Mouse (Mus musculus) right cerebral cortex, postnatal 14 days (tissue): ENCODE results near the gene Washc3.

Source experiments
- DNase-seq: peaks from one replicate; pipeline ENCODE4 v3.0.0; 2022

Washc3 gene

DNA sequence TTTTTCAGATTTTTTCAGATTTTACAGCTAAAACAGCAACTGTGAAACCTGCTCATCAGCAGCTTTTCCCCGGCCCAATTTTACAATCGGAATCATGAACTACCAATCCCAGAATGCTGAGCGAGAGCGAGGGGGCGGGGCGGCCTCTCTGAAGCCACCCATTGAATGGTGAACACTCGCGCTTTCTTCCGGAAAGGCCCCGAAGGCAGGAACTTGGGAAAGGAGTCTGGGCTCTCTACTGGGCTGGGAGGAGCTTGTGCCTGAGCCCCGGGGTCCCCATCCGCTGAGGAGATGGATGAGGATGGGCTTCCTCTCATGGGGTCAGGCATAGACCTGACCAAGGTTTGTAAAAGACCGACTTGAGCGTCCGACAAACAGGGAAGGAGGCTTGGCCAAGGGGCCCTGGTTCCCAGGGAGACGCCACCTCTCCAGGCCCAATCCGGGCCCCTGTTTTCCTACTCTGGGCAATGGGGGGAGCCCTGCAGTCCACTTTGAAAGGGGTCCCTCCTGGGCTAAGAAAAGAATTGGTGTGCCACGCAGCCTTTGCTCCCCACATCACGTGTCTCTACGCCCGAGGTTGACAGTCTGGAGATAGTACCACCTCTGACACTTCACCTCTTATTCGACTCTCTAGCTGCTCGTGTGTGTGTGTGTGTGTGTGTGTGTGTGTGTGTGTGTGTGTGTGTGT, at the start of gene Washc3:
Gene Washc3, plus strand, starts transcription at position 143 of the 688 bp plus-strand sequence.
- DNase-seq: peak; percentile 96

DNA sequence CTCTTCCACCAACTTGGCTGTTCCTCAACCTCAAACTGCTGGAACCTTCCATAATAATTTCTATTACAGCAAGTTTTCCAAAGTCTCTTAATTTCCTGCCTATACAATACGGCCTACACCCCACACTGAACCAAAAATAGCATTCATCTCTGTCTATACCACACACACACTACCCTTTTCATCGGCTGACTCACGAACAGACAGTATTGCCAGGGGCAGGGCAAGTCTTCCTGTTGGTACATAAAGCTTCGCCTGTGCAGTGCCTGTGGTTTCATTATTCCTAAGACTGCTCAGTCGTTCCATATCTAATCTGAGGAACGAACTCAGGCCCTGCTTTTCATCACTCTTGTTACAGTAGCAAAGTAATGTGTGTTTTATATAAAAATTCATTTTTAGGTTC, 49.2 kb upstream of the Washc3 start:
- DNase-seq: no peak

DNA sequence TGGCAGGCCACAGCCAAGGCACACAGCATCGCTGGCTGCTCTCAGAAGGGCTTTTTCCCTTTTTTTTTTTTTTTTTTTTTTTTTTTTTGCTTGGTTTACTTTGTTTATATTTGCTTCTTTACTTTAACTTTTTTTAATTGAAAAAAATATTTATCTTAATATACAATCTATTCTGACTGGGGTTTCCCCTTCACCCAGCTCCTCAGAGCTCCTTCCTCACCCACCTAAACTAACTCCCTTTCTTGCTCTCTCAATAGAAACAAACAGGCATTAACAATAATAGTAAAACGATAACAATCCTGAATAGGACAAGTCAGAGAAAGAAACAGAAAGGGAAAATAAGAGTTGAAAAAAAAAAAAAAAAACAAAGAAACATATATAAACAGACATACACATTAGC, 38.8 kb upstream of the Washc3 start:
- DNase-seq: no peak

DNA sequence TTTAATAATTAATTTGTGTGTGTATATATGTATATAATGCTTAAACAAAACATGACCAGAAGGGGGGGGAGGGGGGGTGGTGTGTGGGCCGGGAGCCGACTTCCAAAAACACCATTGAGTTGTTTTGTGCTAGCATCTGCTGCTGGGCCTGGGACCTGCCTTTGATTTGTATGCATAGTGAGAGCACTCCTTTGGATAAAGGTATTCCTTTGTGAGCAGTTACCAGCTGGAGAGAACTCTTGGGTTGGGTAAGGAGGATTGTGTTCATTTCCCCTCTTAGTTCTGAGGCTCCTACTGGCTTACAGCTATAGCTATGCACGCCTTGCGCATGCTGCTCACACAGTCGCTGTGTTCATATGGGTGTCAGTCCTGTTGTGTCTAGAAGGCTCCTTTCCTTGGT, 38.2 kb upstream of the Washc3 start:
- DNase-seq: no peak

DNA sequence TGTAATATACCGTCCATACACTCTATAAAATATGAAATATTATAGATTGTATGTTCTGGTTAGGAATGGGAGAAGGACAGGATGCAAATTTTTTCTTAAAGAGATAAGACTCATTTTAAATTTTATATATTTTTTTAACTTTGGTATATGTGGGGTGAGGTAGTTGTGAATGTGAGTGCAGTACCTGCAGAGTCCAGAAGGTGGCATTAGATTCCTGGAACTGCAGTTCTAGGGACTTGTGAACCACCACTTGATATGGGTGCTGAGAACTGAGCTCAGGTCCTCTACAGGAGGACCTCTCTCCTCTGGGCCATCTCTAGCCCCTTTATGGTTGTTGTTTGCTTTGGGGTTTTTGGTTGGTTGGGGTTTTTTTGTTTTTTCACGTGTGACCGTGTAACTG, 34.7 kb upstream of the Washc3 start:
- no peak for DNase-seq

DNA sequence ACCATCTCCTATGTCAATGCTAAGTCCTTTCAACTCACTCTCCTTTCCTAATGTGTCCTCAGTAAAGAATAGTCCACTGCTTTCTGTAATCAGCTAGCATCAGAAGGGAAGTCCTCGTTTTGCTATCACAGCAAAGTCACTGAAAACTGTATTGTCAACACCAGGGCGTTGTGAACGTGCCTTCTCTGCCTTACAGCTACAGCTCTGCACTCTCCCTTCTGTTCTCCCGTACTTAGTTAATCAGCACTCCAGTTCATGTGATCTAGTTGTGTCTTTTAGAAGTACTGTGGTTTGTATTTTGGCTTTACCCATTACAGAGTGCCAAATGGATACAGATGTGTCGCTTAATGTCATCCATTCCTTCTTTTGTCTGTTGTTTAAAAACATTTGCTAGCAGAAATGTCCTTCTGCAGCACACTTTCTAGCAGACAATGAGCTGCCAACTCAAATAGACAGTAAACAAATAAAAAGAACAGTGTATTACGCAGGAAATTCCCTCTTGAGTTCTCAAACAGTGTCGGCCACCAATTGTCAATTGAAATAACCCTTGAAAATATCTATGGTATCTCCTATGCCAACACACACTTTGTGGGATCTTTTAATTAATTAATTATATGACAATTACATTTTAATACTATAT, 33.3 kb upstream of the Washc3 start:
- DNase-seq: no peak

DNA sequence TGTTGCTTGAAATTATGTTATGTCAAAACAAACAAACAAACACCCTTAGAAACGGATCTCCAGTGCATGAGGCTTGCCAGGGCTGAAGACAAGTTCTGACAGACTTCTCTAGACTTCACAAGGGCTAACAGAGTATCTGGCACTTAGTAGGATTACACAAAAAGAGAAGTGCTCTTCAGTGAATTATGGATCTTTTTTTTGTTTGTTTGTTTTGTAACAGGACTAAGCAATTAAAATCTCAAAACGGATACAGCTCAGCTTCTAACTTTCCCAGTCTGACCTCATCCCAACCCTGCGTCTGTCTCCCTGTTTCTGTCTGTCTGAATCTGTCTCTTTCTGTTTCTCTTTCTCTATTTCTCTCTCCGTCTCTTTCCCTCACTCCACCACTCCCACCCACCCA, 352 bp upstream of the Washc3 start:
- DNase-seq: no peak

DNA sequence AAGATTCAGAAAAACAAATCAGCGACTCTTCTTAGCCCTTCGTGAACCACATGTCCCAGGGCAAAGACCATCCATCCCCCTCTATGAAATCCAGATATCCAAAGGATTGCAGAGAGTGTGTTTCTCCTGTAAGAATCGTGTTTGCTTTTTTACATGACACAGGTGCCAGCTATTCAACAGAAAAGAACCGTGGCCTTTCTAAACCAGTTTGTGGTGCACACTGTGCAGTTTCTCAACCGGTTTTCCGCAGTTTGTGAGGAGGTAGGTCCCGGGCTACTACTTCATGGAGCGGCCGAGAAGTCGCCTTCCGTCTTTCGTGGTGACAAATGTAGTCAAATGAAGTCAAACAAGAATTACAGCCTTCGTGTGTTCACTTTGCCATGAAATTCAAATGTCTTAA, 757 bp downstream of the Washc3 start:
- no peak for DNase-seq

DNA sequence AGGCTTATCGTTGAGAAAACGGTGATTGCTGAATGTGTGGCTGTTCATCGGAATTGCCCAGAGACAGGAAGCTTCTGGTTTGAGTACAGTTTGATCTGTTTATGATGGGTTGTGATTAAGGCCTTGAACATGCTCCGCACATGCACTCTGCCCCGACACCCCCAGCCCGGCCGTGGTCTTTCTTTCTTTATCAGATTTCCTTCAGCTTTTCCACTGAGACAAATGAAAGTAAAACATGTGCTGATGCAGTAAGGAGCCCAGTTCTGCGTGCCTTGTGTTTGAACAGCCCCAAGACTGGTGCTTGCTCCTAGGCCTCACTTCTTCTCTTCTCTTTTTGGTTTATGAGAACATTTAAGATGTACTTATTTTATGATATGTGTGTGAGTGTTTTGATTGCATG, 1.7 kb downstream of the Washc3 start:
- DNase-seq: no peak

DNA sequence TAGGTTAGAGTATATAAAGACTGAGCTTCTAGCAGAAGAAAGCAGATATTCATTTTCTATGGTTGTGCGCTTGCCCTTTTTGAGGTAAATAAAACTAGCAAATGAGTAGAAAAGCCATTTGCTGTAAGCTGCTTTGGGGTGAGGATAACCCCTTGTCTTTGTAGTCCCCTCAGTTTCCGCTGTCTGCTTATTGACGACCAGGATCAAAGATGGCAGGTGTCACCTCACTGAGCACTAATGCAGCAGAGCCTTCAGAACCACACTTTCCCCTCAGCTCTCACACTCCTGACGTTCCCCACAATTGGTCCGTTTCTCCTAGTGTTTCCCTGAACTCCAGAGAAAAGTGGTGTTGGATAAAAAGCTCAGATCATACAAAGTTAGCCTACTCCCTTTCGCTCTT, 2.3 kb downstream of the Washc3 start:
- DNase-seq: no peak

DNA sequence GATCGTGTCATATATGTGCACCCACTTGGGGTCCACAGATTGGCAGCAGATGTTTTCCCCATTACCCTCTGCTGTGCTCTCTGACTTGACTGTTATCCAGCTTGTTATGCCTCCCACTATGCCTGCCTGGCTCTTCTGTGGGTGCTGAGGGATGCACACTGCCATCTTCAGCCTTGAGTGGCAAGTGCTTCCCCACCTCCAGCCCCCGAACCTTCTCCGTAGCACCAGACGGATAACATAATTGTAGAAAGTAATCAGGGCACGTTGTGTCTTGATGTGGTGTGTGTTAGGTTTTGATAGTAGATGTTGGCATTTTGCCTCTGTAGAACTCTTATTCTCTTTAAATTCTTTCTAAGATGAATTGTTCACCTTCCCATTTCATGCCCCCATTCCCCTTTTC, 11.8 kb downstream of the Washc3 start:
- no peak for DNase-seq

DNA sequence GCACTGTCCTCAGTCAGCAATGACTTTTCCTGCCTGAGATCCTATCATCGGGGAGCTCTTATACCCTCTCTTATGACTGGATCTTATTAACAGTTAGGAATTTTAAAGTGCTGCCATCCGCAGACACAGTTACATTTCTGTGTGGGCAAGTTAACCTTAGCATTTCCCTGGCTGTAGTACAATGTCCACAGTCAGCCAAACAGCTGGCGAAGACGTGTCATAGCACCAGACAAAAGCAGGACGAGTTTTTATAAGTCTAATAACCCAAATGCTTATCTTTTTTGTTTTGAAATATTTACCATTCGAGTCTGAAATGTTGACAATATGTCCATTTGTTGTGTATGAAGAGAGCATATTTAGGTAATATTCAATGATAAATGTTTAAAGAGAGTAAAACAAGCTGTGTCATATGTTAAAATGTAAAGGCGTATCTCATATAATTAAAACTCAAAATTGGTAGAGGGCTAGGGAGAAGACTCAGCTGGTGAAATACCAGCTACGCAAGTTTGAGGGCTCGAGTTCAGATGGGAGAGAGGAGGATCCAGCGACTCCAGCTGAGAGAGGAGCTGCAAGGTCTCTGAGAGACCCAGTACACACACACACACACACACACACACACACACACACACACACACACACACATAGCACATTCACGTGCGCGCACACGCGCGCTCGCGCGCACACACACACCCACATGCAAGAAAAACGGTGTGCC, 14.1 kb downstream of the Washc3 start:
- DNase-seq: no peak

DNA sequence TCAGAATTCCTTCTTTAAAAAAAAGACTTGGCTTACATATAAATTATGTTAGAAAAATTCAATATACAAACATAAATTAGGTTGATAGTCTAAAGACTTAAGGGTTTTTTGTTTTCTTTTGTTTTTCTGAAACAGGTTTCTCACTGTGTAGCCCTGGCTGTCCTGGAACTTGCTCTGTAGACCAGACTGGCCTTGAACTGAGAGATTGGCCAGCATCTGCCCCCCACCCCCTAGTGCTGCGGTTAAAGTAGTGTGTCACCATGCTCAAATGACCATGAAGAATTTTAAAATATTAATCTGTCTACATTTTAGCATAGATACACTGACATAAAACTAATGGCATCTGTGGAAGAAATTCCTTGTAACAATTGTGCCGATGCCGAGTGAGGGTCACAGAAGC, 17.3 kb downstream of the Washc3 start:
- no peak for DNase-seq

DNA sequence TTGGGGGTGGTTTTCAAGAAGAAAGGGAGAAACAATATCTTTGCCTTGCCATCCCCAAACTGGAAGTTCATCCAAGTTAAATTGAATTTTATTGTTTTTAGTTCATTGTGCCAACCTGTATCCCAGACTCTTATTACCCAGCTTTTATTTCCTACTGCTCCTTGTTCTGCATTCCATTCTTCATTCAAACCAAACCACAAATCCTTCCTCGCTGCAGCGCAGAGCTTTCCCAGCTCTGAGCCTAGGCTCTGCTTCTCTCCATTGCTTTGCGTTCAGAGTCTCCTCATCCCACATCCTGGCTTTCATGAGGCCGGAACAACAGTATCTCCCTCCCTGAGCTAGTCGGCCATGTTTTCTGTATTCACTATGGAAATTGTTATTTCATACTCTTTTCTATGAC, 20.8 kb downstream of the Washc3 start:
- no peak for DNase-seq

DNA sequence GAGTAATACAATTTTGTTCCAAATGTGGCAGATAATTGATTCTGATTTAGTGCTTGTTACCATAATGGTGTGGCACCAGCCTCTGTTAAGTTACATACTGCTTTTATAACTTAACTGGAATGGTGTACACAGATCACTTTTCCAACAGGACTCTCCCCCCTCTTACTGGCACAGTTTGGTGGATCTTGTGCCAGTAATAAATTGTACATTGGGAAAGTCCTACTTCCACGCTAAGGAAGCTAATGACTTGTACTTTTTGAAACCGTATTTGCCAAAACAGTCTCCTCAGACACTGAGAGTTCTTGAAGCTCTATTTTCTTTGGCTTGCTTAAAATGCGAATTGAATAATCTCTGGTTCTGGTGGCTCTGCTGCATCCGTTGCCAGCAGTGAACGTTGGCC, 24.5 kb downstream of the Washc3 start:
- DNase-seq: no peak

DNA sequence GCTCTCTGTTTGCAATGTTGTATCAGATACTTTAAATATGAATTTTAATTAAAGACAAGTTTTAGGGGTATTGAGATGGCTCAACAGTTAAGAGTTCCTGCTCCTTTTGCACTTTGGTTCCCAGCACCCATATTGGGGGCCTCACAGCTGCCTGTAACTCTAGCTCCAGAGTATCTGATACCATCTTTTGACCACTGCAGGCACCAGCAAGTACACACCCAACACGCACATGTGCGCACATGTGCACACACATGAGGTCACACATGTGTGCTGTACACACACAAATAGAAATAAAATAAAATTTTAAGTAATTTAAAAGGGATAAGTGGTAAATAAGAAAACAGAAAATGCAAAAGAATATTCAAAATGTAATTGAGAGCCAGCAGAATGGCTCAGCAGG, 27.1 kb downstream of the Washc3 start:
- no peak for DNase-seq

DNA sequence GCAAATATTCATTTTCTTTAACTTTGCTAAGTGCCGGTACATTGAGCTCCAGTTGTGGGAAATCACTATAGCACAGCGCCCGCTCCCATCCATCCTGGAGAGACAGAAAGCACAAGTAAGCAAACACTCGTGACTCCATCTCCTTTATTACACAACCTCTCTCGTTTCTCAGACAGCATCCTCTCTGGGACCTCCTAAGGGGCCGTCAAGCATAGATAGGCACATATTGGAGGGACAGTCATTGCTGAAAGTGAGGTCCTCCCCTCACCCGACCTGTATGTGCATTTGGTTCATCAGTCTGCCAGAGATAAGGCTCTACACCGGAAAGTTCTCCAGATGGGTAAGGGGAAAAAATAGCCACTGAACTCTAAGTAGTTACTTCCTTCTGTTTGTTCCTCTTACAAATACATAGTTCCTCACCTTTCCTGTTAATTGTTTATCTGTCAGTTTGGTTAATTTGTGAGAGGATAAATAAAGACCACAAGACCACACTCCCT, 27.7 kb downstream of the Washc3 start:
- DNase-seq: no peak

DNA sequence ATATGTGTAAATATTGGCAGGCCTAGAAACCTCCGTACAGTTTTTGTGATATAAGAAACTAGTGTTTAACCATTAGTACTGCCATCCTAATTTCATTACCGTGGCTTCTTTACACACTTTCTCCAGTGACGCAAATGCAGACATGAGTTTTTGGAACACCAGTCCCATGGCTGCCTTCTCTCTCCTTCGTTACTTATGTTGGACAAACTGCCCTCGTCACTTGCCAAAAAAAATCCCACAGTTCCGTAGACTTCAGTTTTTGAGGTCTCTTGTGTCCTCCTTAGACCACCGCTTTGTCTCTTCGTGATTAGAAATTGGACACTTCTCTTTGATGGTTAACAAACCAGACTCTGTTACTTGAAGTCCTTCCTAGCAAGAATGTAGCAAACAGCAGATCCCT, 30.8 kb downstream of the Washc3 start:
- DNase-seq: no peak

DNA sequence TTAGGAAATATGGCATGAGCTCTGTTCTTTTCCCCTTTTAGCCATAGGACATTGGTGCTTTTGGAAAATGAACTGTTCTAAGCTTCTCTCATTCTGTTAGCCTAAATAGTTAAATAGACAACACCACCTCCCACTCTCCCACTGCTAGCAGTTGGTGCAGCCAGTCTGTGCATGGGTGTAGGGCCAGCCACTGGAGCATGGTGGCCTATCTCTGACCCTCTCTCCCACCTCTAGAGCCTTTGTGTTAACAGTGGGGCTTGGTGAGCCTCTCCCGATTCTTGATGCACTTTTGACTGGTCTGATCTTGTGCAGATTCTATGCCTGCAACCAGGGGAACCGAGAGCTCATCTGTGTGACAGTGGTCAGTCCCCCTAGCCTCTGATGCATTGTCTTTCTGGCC, 31.9 kb downstream of the Washc3 start:
- no peak for DNase-seq

DNA sequence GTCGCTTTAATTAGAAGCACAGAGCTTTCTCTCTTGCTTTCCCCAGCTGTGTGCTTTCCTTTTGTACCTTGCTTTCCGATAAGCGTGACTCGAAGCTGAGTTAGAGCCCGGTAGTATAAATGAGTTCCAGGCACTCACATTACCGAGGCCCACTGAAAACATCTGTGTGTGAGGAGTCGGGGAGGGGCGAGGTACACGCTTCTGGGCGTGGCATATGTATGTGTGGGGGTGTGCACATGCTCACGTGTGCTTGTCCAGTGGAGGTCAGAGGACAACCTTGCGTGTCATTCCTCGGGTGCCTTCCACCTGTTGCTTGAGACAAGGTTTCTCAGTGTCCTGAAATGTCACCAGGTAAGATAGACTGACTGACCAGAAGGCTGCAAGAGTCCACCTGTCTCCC, 43.8 kb downstream of the Washc3 start:
- DNase-seq: no peak

DNA sequence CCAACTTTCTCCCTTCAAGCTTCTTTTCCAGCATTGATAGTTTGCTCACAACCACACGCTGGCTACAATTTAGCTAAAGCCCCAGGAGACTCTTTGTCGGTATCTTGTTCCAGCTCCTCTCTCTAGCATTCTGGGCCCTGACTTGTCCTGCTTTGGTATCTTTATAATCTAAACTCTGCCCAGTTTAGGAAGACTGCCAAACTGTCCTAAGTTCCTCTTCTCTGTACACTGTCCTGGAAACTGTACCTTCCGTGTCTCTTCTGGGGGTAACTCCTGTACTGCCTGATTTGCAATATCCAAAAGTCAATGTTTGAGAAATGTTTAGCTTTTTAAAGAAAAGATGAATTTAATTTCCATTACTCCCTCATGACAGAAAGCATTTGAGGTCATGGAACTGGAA, 49.4 kb downstream of the Washc3 start:
- no peak for DNase-seq

DNA sequence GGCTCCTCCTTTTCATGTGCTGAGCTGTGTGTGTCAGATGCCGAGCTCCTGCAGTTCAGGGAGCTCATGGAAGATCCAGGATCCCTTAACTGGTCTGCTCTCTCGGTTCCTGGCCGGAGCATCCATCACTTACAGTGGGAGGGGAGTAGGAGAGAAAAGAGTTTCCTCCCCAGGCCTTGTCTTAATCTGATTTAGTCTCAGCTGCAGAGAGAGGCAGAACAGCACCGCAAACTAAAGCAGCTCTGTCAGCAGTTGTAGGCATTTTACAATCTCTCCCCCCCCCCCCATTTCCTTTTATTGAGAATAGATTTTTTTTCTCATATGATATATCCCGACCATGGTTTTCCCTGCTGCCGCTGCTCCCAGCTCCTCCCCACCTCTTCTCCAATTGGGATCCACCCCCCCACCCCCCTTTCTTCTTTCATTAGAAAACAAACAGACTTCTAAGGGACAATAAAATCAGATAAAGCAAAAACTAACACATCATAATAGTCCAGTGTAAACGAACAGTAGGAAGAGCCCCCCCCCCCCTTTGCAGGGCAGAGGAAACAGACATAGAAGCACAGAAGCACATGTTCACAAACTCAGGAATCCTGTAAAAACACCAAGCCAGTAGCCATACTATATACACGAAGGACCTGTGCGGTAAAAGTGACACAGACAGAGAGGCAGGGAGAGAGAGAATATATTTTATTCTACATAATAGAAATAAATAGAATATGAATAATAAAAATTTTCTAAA, 51.4 kb downstream of the Washc3 start:
- DNase-seq: no peak

DNA sequence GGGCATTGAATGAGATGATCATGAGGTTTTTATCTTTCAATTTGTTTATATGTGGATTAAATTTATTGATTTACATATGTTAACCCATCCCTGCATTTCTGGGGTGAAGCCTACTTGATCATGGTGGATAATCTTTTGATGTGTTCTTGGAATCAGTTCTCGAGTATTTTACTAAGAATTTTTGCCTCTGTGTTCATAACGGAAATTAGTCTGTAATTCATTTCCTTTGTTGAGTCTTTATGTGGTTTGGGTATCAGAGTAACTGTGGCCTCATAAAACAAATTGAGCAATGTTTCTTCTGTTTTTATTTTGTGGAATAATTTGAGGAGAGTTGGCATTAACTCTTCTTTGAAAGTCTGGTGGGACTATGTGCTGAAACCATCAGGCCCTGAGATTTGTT, 54.7 kb downstream of the Washc3 start:
- DNase-seq: no peak

DNA sequence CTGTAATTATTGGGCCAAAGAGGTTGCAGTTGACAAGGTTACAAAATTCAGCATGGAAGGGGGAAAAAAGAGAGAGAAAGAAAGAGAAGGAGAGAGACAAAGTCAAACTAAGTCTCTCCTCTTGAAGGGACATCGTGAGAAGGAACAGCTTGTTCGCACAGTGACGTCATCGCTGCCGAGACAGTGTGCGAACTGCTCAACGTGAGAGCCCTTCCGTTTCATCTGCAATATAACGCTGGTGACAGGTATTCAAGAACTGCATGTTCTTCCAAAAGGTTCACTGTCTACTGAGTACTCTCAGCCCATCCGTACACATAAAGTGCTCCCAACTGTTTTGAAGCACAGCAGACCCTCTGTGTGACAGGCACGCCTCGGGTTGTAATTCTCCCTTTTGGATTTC, 59.4 kb downstream of the Washc3 start:
- DNase-seq: no peak
